Mouse (Mus musculus) neural tube, embryonic 10.5 days (tissue): ENCODE data around the gene Myod1.

Experiments
- DNase-seq: peaks from one replicate; pipeline ENCODE4 v3.0.0-alpha.2; 2017; ENCODE audit warnings: low spot score; ENCODE audit errors: extremely low spot score

Gene Myod1

DNA sequence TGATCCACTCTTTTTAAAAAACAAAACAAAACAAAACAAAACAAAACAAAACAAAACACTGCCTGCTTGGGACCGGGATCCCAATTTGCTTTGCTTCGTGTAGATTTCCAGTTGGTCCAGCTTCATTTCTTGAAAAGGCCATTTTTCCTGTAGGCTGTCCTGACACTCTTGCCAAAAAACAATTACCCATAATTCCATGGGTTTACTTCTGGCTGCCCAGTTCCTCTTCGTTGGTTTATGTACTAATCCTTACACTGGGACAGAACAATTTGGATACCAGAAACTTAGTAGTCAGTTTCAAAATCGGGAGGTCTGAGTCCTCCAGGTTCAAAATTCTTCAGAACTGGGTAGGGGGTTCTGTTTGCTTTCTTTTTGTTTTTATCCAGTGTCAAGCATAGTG is 14.0 kb downstream of the Myod1 start:
- DNase-seq = no peak

DNA sequence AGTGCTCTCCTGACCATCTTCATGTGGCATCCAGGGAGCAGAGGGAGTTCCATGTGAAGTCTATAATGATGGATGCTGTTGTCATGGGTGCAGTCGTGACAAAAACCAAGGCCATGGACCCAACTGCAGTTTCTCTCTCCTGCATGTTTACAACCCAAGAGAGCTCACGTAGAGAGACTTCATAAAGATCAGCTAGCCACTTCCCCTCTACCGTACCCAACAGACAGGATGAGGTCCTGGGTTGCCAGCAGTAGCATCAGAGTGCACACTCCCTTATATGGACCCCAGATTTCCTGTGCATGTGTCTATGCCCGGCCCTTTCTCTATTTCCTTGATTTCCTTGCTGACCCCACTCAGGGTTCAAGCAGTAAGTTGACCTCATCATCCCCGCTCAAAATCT is 15.4 kb downstream of the Myod1 start:
- no peak for DNase-seq

DNA sequence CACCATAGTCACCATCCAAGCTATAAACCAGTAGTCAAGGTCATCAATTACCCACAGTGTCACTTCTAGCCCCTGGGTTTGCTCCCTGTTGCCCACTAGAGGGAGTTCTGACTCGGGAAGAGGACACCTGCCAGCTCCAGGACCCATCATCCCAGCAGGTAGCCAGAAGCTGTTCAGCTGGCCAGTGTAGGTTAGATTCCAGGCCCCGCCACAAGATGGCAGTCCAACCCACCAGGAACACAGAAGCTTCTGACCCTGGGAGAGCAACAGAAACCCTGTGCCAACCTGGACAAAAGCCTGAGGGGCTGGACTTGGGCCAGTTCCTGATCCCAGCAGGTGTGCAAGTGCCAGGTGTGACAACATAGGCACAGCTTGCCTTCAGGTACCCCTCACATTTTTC is 16.8 kb downstream of the Myod1 start:
- peak; percentile 81 for DNase-seq

DNA sequence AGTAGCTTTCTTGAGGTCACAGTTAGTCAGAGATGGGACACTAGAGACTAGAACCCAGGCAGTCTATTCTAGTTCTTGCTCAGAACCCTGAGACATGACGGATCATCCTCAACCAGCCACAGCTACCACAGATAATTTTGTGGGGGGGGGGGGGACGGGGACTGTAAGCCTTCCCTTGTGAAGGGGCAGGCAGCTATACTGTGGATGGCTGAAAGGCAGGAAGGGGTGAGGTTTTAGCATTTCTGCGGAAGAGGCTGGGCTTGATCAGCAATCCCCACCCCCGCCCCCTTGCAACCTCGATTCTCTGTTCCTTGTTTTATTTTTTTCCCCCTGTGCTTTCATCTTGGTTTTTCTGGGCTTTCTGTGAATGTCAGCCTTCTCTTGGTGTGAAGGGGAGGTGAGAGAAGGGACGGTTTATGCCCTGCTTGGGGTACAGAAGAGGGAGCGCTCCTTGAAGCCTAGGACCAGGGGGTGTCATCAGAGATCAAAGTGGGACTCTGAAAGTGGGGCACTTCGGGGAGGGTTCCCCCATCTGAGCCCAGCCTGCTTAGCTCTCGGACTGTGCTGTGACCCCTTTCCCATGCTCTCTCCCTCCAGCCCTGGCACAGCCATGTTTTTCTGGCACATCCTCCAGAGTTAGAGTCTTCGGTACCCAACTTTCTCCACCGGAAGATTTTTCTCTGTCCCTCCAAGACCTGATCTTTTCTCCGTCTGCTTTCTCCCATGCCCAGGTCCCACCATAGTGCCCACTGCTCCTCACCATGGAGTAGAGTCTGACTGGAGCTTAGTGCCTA is 17.6 kb downstream of the Myod1 start:
- no peak for DNase-seq

DNA sequence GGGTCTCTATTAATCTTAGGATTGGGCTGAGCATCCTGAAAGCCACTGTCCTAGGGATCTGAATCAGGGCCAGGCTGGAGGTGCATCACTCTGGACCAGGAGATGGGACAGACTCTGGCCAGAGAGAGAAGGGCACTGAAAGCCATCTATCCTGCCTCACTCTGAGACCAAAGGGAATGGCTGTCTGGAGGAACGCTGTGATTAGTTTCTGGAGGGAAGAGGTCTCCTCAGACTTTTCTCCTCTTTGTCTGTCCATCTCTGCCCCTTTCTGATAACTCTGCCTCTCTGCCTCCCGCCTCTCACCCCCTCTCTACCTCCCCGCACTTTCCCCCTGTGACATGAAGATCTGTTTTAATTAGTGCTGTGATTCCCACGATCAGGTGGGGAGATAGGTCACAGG is 18.7 kb downstream of the Myod1 start:
- no peak for DNase-seq

GRCm38 (mm10) chr7:46395571-46395970 is 19.3 kb downstream of the Myod1 start:
- no peak for DNase-seq

GRCm38 (mm10) chr7:46396231-46396927 is 20.1 kb downstream of the Myod1 start, which contains the start of gene Kcnc1:
Gene Kcnc1, plus strand, starts transcription at chr7:46396497.
- DNase-seq = peak; percentile 86

DNA sequence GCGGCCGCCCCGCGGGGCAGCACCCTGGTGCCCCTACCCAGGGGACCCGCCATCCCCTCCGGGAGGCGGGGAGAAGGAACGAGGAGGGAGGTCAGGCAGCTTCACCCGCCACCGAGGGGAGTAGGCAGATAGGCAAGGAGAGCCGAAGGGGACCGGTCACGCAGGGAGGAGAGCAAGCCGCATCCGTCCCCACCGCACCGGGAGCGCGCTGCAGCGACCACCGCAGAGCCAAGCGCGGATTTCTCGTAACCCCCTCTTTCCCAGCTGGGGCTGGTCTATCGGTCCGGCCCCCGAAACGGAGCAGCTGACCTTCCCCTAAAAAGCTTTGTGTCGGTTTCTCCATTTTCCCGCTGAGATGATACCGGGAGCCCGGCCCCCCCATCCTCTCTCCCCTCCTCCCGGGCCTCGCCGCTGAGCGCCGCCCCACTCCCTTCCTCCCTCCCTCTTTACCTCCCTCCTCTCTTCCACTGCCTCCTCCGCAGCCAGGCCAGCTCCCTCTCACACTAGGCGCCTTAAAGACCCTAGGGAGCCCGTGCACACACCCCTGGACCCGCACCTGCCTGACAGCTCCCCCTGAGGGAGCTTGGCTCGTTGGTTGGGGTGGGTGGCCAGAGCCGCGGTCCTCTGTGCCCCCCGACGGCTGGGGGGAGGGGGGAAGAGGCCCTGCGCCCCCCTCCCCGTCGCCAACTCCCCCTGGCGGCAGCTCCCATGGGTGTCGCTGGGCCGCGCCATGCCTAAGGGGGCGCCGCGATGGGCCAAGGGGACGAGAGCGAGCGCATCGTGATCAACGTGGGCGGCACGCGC is 20.9 kb downstream of the Myod1 start:
- peak; percentile 33 for DNase-seq

DNA sequence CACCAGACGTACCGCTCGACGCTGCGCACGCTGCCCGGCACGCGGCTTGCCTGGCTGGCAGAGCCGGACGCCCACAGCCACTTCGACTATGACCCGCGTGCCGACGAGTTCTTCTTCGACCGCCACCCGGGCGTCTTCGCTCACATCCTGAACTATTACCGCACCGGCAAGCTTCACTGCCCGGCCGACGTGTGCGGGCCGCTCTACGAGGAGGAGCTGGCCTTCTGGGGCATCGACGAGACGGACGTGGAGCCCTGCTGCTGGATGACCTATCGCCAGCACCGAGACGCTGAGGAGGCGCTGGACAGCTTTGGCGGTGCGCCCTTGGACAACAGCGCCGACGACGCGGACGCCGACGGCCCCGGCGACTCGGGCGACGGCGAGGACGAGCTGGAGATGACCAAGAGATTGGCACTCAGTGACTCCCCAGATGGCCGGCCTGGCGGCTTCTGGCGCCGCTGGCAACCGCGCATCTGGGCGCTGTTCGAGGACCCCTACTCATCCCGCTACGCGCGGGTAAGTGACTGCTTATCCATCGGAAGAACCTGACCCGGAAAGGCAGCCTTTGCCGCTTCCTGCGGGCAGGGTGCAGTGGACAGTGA is 21.6 kb downstream of the Myod1 start:
- DNase-seq = no peak

DNA sequence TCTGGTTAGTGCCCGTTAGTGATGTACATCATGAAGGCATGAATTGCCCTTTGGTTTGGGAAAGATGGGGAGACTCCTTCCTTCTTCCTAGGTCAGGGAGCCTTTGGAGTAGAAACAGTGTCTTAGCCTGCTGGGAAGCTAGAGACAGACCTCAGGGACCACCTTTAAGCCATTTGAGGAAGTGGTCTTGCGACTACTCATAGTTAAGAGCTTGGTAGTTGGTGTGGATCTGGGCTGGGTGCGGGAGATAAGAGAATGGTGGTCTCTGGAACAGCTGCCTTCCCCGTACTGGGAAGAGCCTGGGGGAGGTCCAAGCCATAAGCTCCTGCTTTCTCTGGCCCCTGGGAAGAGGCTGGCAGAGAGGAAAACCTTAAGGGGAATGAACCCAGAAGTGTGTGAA is 22.3 kb downstream of the Myod1 start:
- DNase-seq = no peak

DNA sequence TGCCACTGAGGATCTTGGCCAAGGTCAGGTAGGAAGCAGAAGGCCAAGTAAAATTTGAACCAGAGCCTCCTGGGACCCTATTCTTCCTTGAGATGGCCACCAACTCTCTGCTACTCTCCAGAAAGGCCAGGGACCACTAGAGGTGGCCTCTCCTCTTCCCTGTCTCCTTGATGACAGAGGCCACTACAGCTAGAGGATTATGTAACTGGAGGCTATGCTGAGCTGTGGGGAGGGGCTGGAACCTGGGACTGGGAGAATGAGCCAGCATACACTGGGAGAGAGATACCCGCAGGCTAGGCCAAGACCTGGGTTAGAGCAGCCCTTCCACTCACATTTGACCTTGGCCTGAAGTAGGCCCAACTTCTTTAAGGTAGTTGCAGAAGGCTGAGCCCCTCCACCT is 23.4 kb downstream of the Myod1 start:
- no peak for DNase-seq

DNA sequence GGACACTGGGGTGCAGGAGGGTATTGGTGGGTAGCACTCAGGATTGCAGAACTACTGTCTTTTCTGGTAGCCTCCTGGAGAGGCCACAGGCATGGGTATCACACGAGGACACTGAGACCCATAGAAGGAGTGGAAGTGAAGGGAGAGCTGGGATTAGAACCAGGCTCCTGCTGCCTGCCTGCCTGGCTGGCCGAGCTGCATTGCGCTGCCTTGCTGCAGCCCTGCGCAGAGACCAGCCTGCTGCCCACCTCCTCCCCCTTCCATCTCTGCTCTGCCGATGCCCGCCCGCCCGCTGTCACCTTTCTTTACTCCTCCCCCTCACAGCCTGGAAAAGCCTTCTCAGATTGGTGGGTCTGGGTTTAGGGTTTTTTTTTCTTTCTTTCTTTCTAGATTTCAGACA is 24.1 kb downstream of the Myod1 start:
- no peak for DNase-seq

GRCm38 (mm10) chr7:46401371-46402180 is 25.3 kb downstream of the Myod1 start:
- no peak for DNase-seq

DNA sequence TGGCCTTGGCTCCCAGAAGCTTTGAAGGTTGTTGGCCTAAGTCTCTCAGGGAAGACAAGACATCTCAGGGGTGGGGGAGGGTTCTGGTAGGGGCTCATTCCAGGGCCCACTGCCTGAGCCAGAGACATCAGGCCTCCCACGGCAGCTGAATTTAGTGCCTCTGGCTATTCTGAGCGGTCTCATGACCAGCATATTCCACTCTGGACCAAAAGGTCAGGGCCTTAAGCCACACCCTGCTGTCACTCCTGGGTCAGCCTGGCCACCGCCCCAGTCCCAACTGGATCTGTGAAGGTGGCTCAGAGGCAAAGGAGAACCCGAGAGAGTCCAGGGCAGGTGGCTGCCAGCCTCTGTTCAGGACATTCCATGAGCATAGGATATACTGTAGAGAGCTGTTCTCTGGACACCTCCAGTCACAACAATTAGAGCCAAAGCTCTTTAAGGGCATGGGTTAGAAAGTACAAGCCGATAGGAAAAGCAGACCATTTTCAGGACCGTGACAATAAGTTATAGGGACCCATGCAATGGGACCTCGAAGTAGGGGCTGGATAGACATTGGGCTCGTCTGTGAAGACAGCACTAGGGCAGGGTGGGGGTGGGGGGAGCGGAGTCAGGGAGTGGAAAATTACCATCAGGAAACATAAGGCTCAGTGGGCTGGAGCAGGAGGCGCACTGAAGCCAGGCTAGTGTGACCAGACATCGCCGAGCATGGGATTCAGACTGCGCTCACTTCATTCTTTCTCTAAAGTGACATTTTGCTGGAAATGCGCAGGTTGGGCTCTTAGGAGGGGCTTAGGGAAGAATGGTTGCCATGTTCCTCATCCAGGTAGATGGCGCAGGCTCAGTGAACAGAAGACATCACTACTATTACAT is 27.6 kb downstream of the Myod1 start:
- DNase-seq = no peak

GRCm38 (mm10) chr7:46404756-46405155 is 28.5 kb downstream of the Myod1 start:
- no peak for DNase-seq

- no peak for DNase-seq
These were observed 32.3 kb downstream of the Myod1 start for GRCm38 (mm10) chr7:46408606-46409005.

GRCm38 (mm10) chr7:46409204-46409789 is 33.0 kb downstream of the Myod1 start:
- DNase-seq = no peak

DNA sequence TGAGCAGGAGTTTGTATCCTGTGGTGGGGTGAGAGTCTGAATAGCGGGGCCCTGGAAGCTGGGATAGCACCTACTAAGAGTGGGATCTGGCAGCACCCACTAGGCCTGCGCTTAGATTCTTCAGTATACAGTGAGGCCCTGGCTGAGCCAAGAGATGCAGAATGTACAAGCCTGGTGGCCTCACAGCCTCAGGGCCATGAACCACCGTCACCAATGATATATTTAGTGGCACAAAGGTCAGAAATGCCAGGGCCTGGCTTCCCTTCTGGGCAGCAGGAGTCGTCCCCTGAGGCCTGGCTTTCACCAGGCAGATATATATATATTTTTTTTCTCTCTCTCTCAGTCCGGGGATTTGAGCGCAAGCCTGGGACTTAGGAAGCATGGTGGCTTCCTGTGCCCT is 34.5 kb downstream of the Myod1 start:
- no peak for DNase-seq

DNA sequence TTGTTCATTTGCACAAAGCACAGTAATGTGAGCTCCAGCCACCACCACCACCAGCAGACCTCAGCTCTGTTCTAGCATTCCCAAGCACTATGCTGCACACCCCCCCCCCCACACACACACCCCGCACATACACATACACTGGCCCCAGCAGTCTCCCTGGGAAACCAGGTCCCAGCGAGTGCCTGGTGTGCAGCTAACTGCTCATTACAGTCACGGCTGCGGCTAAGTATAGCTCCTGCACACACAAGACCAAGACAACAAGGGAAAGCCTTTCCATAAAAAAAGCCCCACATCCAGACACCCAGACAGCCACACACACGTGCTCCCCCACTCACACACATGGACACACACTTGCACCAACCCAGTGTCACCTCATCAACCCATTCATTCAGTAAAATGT is 36.5 kb downstream of the Myod1 start:
- DNase-seq = no peak
